Mouse (Mus musculus): ENCODE results near the gene Sirt2. TPM values are rescaled to one million over a fixed set of nuclear protein-coding genes. Genes with fewer than 3 reads are reported as not detected.

Gene Sirt2
- total and polyA plus RNA-seq, 3 experiments = 40.9 to 128 (median 68.3) TPM

- TF ChIP-seq NRF1 (IDR thresholded peaks at IDR 0.05; ENCODE audit: low read depth, low read length) (no peak), KAT2A (IDR thresholded peaks at IDR 0.05; ENCODE audit: insufficient replicate concordance, low read length) (no peak), CHD2 (IDR thresholded peaks at IDR 0.05; ENCODE audit: low read length) (no peak), ETS1 (conservative IDR thresholded peaks at IDR 0.05; ENCODE audit: low read depth, low read length) (peak; percentile 12; the same call in 1 of the 2 replicates), SIN3A (IDR thresholded peaks at IDR 0.05; ENCODE audit: low read length) (no peak), ELF1 (IDR thresholded peaks at IDR 0.05; ENCODE audit: low read depth, low read length) (no peak), CTCF (conservative IDR thresholded peaks at IDR 0.05 in 1 of 2, IDR thresholded peaks at IDR 0.05 in 1 of 2; ENCODE audit: low read depth in 2 of 2, low read length in 2 of 2) (no peak)
- in situ Hi-C loops (cut with MboI; ENCODE audit: low pct_ligation_motif_present, low pct_unique_long_range_greater_than_20kb, low sequenced_read_pairs) (no loop called here), dilution Hi-C loops (cut with MboI; ENCODE audit: extremely low pct_ligation_motif_present, extremely low pct_unique_long_range_greater_than_20kb, low sequenced_read_pairs) (no loop called here)
- H3K4me1 ChIP-seq (ENCODE audit: control insufficient read depth in 1 of 2, insufficient read depth in 2 of 2) = peaks cover 11 to 41% of the 10 kb centered on the region in 2 experiments
- DNase-seq (ENCODE audit: extremely low read depth) = no peak
- peaks cover 8 to 17% of the 10 kb centered on the region in 2 experiments for H3K36me3 ChIP-seq (replicated peaks in 1 of 2; ENCODE audit: control insufficient read depth in 1 of 2, insufficient read depth in 1 of 2, low read length in 1 of 2)
- no peaks in the 10 kb centered on the region for H3K9me3 ChIP-seq (replicated peaks; ENCODE audit: low read length)
- no peak overlapping the region for H3K9ac ChIP-seq (ENCODE audit: insufficient read depth, low read depth)
- no peaks in the 10 kb centered on the region for H3K79me2 ChIP-seq (replicated peaks; ENCODE audit: control insufficient read depth, extremely low read depth, insufficient read depth, poor library complexity, severe bottlenecking)
- H3K27ac ChIP-seq (ENCODE audit: insufficient read depth, low read depth) = peak overlapping the region; percentile 52
- no peaks in the 10 kb centered on the region for H3K27me3 ChIP-seq (replicated peaks)
- no peak overlapping the region for H3K4me3 ChIP-seq (replicated peaks in 1 of 3; ENCODE audit: low read depth in 2 of 3, low read length in 2 of 3, poor library complexity in 1 of 3)
- no peak overlapping the region for H3K4me2 ChIP-seq (ENCODE audit: insufficient read depth, low read depth, poor library complexity, severe bottlenecking)
These were observed 37.2 kb downstream of the Sirt2 start for GRCm38 (mm10) chr7:28803756-28804155.

GRCm38 (mm10) chr7:28806869-28807268 is 40.3 kb downstream of the Sirt2 start:
- DNase-seq (ENCODE audit: extremely low read depth) = no peak
- Histone ChIP-seq H3K4me3 (replicated peaks in 1 of 3; ENCODE audit: low read depth in 2 of 3, low read length in 2 of 3, poor library complexity in 1 of 3) (no peak overlapping the region), H3K9ac (ENCODE audit: insufficient read depth, low read depth) (no peak overlapping the region), H3K4me2 (ENCODE audit: insufficient read depth, low read depth, poor library complexity, severe bottlenecking) (no peak overlapping the region), H3K4me1 (ENCODE audit: control insufficient read depth in 1 of 2, insufficient read depth in 2 of 2) (peaks cover 11 to 35% of the 10 kb centered on the region in 2 experiments), H3K9me3 (replicated peaks; ENCODE audit: low read length) (no peaks in the 10 kb centered on the region), H3K79me2 (replicated peaks; ENCODE audit: control insufficient read depth, extremely low read depth, insufficient read depth, poor library complexity, severe bottlenecking) (peaks cover 6% of the 10 kb centered on the region), H3K27ac (ENCODE audit: insufficient read depth, low read depth) (no peak overlapping the region), H3K36me3 (replicated peaks in 1 of 2; ENCODE audit: control insufficient read depth in 1 of 2, insufficient read depth in 1 of 2, low read length in 1 of 2) (peaks cover 0 to under 1% of the 10 kb centered on the region in 2 experiments), H3K27me3 (replicated peaks) (no peaks in the 10 kb centered on the region)
- in situ Hi-C loops (cut with MboI; ENCODE audit: low pct_ligation_motif_present, low pct_unique_long_range_greater_than_20kb, low sequenced_read_pairs) (no loop called here), dilution Hi-C loops (cut with MboI; ENCODE audit: extremely low pct_ligation_motif_present, extremely low pct_unique_long_range_greater_than_20kb, low sequenced_read_pairs) (no loop called here)
- no peak for TF ChIP-seq ZMIZ1 (IDR thresholded peaks at IDR 0.05; ENCODE audit: low read depth, low read length)
- no peak for TF ChIP-seq ZC3H11A (IDR thresholded peaks at IDR 0.05; ENCODE audit: low read depth, low read length)
- peak; percentile 94 for TF ChIP-seq BHLHE40 (IDR thresholded peaks at IDR 0.05; ENCODE audit: low read depth, low read length)
- TF ChIP-seq CHD1 (IDR thresholded peaks at IDR 0.05; ENCODE audit: low read depth, low read length) = no peak
- no peak for TF ChIP-seq MAX (IDR thresholded peaks at IDR 0.05; ENCODE audit: low read length)
- no peak for TF ChIP-seq ZNF384 (IDR thresholded peaks at IDR 0.05; ENCODE audit: low read depth, low read length)
- no peak for TF ChIP-seq ETS1 (conservative IDR thresholded peaks at IDR 0.05; ENCODE audit: low read depth, low read length)
- no peak for TF ChIP-seq HCFC1 (IDR thresholded peaks at IDR 0.05; ENCODE audit: low read depth, low read length)
- TF ChIP-seq MXI1 (IDR thresholded peaks at IDR 0.05; ENCODE audit: low read depth, low read length) = peak; percentile 36; the same call in 1 of the 2 replicates
- TF ChIP-seq NRF1 (IDR thresholded peaks at IDR 0.05; ENCODE audit: low read depth, low read length) = no peak
- TF ChIP-seq CTCF (conservative IDR thresholded peaks at IDR 0.05 in 1 of 2, IDR thresholded peaks at IDR 0.05 in 1 of 2; ENCODE audit: low read depth in 2 of 2, low read length in 2 of 2) = peak in 1 of 2 experiments; percentile 57; a peak in 2 of 4 replicates
- TF ChIP-seq JUN (IDR thresholded peaks at IDR 0.05; ENCODE audit: insufficient read depth, low read depth, low read length) = no peak
- TF ChIP-seq MAZ (IDR thresholded peaks at IDR 0.05; ENCODE audit: low read depth, low read length) = no peak
- TF ChIP-seq JUND (conservative IDR thresholded peaks at IDR 0.05; ENCODE audit: low read depth, low read length) = no peak
- 0 out of 2 replicates have a peak, but pooled peaks have one; percentile 17 for TF ChIP-seq CHD2 (IDR thresholded peaks at IDR 0.05; ENCODE audit: low read length)
- no peak for TF ChIP-seq TBP (conservative IDR thresholded peaks at IDR 0.05; ENCODE audit: low read depth, low read length)
- no peak for TF ChIP-seq NELFE (IDR thresholded peaks at IDR 0.05; ENCODE audit: low read depth, low read length)
- TF ChIP-seq RCOR1 (conservative IDR thresholded peaks at IDR 0.05; ENCODE audit: low read depth, low read length) = no peak
- no peak for TF ChIP-seq MEF2A (IDR thresholded peaks at IDR 0.05; ENCODE audit: borderline replicate concordance, low read depth, low read length)
- no peak for TF ChIP-seq ELF1 (IDR thresholded peaks at IDR 0.05; ENCODE audit: low read depth, low read length)
- no peak for TF ChIP-seq GABPA (IDR thresholded peaks at IDR 0.05; ENCODE audit: insufficient replicate concordance, low read depth, low read length)
- no peak for TF ChIP-seq POLR2AphosphoS2 (IDR thresholded peaks at IDR 0.05; ENCODE audit: low read depth, low read length)
- TF ChIP-seq SIN3A (IDR thresholded peaks at IDR 0.05; ENCODE audit: low read length) = 0 out of 2 replicates have a peak, but pooled peaks have one; percentile 35
- TF ChIP-seq TCF12 (IDR thresholded peaks at IDR 0.05; ENCODE audit: low read depth, low read length) = no peak
- 0 out of 2 replicates have a peak, but pooled peaks have one; percentile 15 for TF ChIP-seq SMC3 (IDR thresholded peaks at IDR 0.05; ENCODE audit: low read depth, low read length)
- no peak for TF ChIP-seq USF2 (conservative IDR thresholded peaks at IDR 0.05; ENCODE audit: low read depth, low read length)
- TF ChIP-seq POLR2A (IDR thresholded peaks at IDR 0.05; ENCODE audit: low read depth, low read length) = no peak
- TF ChIP-seq EP300 (IDR thresholded peaks at IDR 0.05; ENCODE audit: low read length) = no peak
- no peak; the same call in 1 of the 2 replicates for TF ChIP-seq RAD21 (IDR thresholded peaks at IDR 0.05; ENCODE audit: low read depth, low read length)
- no peak for TF ChIP-seq KAT2A (IDR thresholded peaks at IDR 0.05; ENCODE audit: insufficient replicate concordance, low read length)
- no peak for TF ChIP-seq E2F4 (IDR thresholded peaks at IDR 0.05; ENCODE audit: insufficient replicate concordance, low read depth, low read length)
- TF ChIP-seq MYC (IDR thresholded peaks at IDR 0.05; ENCODE audit: low read depth, low read length) = peak; percentile 63; the same call in 1 of the 2 replicates
